Mouse (Mus musculus) erythroblast, embryonic 14.5 days (primary cell): Measurements from ENCODE around the gene Cwc27.

Experiments
- GATA1 ChIP-seq: IDR thresholded peaks from 2 replicates; pipeline ENCODE4 v1.6.1; 2012; ENCODE audit warnings: low read length, inconsistent platforms, mixed read lengths
- TAL1 ChIP-seq: IDR thresholded peaks from 3 replicates; pipeline ENCODE4 v1.6.1; 2012; ENCODE audit warnings: low read length, inconsistent platforms, mixed read lengths

GRCm38 (mm10) chr13:104759381-104759780 is 57.6 kb downstream of the Cwc27 start:
- TF ChIP-seq GATA1 (no peak), TAL1 (no peak)
